Mouse (Mus musculus) MEL (cell line): Measurements from ENCODE around the gene Tmem234. TPM values are rescaled to one million over a fixed set of nuclear protein-coding genes. Genes with fewer than 3 reads are reported as not detected.

Source experiments
- DNase-seq: peaks from one replicate; pipeline ENCODE4 v3.0.0; 2011; ENCODE audit warnings: low read depth, low spot score
- H3K27ac ChIP-seq: 2 replicates; pipeline ENCODE4 v1.5.1; 2012; ENCODE audit warnings: low read depth, mild to moderate bottlenecking, control low read depth, low read length, moderate library complexity; ENCODE audit not compliant: control insufficient read depth
- H3K27me3 ChIP-seq, 2 experiments: fragments of 150-350 bp in 1 of 2; sonication (generic) in 1 of 2; 2 replicates each; pipeline ENCODE4 v1.6.1; 2012; ENCODE audit warnings: low read length in 2 of 2, mild to moderate bottlenecking in 2 of 2, improper control_type of control experiment in 1 of 2, moderate library complexity in 1 of 2; ENCODE audit not compliant: insufficient read depth in 2 of 2, control insufficient read depth in 1 of 2
- H3K36me3 ChIP-seq, 2 experiments: 2 replicates each; pipeline ENCODE4 v1.6.1; 2012 to 2014; ENCODE audit warnings: low read length in 2 of 2, improper control_type of control experiment in 1 of 2, inconsistent platforms in 1 of 2, mild to moderate bottlenecking in 1 of 2; ENCODE audit not compliant: insufficient read depth in 2 of 2, control insufficient read depth in 1 of 2
- H3K4me1 ChIP-seq, 2 experiments: fragments of 150-350 bp in 1 of 2; sonication (generic) in 1 of 2; 2 replicates each; pipeline ENCODE4 v1.6.1; 2012; ENCODE audit warnings: low read length in 2 of 2, improper control_type of control experiment in 1 of 2, mild to moderate bottlenecking in 1 of 2; ENCODE audit not compliant: insufficient read depth in 2 of 2, control insufficient read depth in 1 of 2
- H3K4me3 ChIP-seq, 2 experiments: fragments of 150-350 bp in 1 of 2; sonication (generic) in 1 of 2; 2 replicates each; pipeline ENCODE4 v1.5.1; 2012; ENCODE audit warnings: low read depth in 2 of 2, low read length in 2 of 2, mild to moderate bottlenecking in 2 of 2, moderate library complexity in 2 of 2, control low read depth in 1 of 2, improper control_type of control experiment in 1 of 2; ENCODE audit not compliant: control insufficient read depth in 1 of 2, insufficient read depth in 1 of 2
- H3K79me2 ChIP-seq: 2 replicates; pipeline ENCODE4 v1.6.1; 2012; ENCODE audit warnings: mild to moderate bottlenecking, low read length, moderate library complexity; ENCODE audit not compliant: control insufficient read depth, poor library complexity, insufficient read depth
- H3K9ac ChIP-seq: 2 replicates; pipeline ENCODE4 v1.6.1; 2012; ENCODE audit warnings: low read depth, mild to moderate bottlenecking, control low read depth, low read length, moderate library complexity; ENCODE audit not compliant: control insufficient read depth, poor library complexity, severe bottlenecking
- H3K9me3 ChIP-seq: fragments of 150-350 bp; sonication (generic); replicated peaks from 2 replicates; pipeline ENCODE4 v1.6.1; 2012; ENCODE audit warnings: mild to moderate bottlenecking, low read length, improper control_type of control experiment, moderate library complexity; ENCODE audit not compliant: insufficient read depth
- BHLHE40 ChIP-seq: IDR thresholded peaks from 2 replicates; pipeline ENCODE4 v1.6.1; 2012; ENCODE audit warnings: low read depth, mild to moderate bottlenecking, inconsistent platforms, low read length, improper control_type of control experiment, borderline replicate concordance
- CHD2 ChIP-seq: IDR thresholded peaks from 2 replicates; pipeline ENCODE4 v1.6.1; 2011; ENCODE audit warnings: low read length, improper control_type of control experiment
- E2F4 ChIP-seq: IDR thresholded peaks from 2 replicates; pipeline ENCODE4 v1.6.1; 2011; ENCODE audit warnings: low read depth, low read length, improper control_type of control experiment, borderline replicate concordance
- EP300 ChIP-seq, 2 experiments: IDR thresholded peaks; 2 replicates each; pipeline ENCODE4 v1.6.1; 2011; ENCODE audit warnings: improper control_type of control experiment in 2 of 2, low read length in 2 of 2, low read depth in 1 of 2, mild to moderate bottlenecking in 1 of 2
- ETS1 ChIP-seq: IDR thresholded peaks from 2 replicates; pipeline ENCODE4 v1.6.1; 2012; ENCODE audit warnings: low read depth, mild to moderate bottlenecking, inconsistent platforms, low read length, improper control_type of control experiment, moderate library complexity
- GABPA ChIP-seq: IDR thresholded peaks from 2 replicates; pipeline ENCODE4 v1.6.1; 2012; ENCODE audit warnings: low read depth, mild to moderate bottlenecking, inconsistent platforms, low read length, improper control_type of control experiment, moderate library complexity
- HCFC1 ChIP-seq: IDR thresholded peaks from 2 replicates; pipeline ENCODE4 v1.6.1; 2012; ENCODE audit warnings: low read depth, mild to moderate bottlenecking, inconsistent platforms, low read length, improper control_type of control experiment, moderate library complexity
- JUND ChIP-seq: IDR thresholded peaks from 2 replicates; pipeline ENCODE4 v1.6.1; 2011; ENCODE audit warnings: low read depth, mild to moderate bottlenecking, improper control_type of control experiment, low read length
- KAT2A ChIP-seq: conservative IDR thresholded peaks from 2 replicates; pipeline ENCODE4 v1.6.1; 2012; ENCODE audit warnings: low read depth, low read length, improper control_type of control experiment, inconsistent platforms
- MAFK ChIP-seq: IDR thresholded peaks from 2 replicates; pipeline ENCODE4 v1.6.1; 2011; ENCODE audit warnings: low read depth, mild to moderate bottlenecking, low read length, improper control_type of control experiment, borderline replicate concordance
- MAX ChIP-seq: IDR thresholded peaks from 2 replicates; pipeline ENCODE4 v1.6.1; 2011; ENCODE audit warnings: low read length, improper control_type of control experiment
- MXI1 ChIP-seq: IDR thresholded peaks from 2 replicates; pipeline ENCODE4 v1.6.1; 2011; ENCODE audit warnings: mild to moderate bottlenecking, low read depth, low read length, improper control_type of control experiment
- MYC ChIP-seq: IDR thresholded peaks from 2 replicates; pipeline ENCODE4 v1.6.1; 2011; ENCODE audit warnings: low read depth, mild to moderate bottlenecking, low read length, improper control_type of control experiment, moderate library complexity
- NELFE ChIP-seq: IDR thresholded peaks from 2 replicates; pipeline ENCODE4 v1.6.1; 2011; ENCODE audit warnings: low read depth, low read length, improper control_type of control experiment
- NRF1 ChIP-seq: IDR thresholded peaks from 2 replicates; pipeline ENCODE4 v1.6.1; 2014; ENCODE audit warnings: low read depth, mild to moderate bottlenecking, inconsistent platforms, low read length, improper control_type of control experiment, moderate library complexity; ENCODE audit not compliant: poor library complexity, insufficient read depth, severe bottlenecking
- POLR2AphosphoS2 ChIP-seq: IDR thresholded peaks from 2 replicates; pipeline ENCODE4 v1.6.1; 2011; ENCODE audit warnings: low read length, improper control_type of control experiment
- POLR2AphosphoS5 ChIP-seq: IDR thresholded peaks from 2 replicates; pipeline ENCODE4 v1.6.1; 2012; ENCODE audit warnings: low read depth, borderline replicate concordance, mild to moderate bottlenecking, inconsistent platforms, low read length, moderate library complexity, mixed read lengths
- SIN3A ChIP-seq: IDR thresholded peaks from 2 replicates; pipeline ENCODE4 v1.6.1; 2012; ENCODE audit warnings: low read length, improper control_type of control experiment, inconsistent platforms
- SMC3 ChIP-seq: IDR thresholded peaks from 2 replicates; pipeline ENCODE4 v1.6.1; 2011; ENCODE audit warnings: low read depth, low read length, improper control_type of control experiment
- TAL1 ChIP-seq: IDR thresholded peaks from 2 replicates; pipeline ENCODE4 v1.6.1; 2012; ENCODE audit warnings: mild to moderate bottlenecking, inconsistent platforms, low read length, moderate library complexity, mixed read lengths
- TBP ChIP-seq: IDR thresholded peaks from 2 replicates; pipeline ENCODE4 v1.8.0; 2011; ENCODE audit warnings: low read depth, low read length, improper control_type of control experiment
- ZMIZ1 ChIP-seq: IDR thresholded peaks from 2 replicates; pipeline ENCODE4 v1.6.1; 2012; ENCODE audit warnings: low read depth, mild to moderate bottlenecking, inconsistent platforms, low read length, improper control_type of control experiment, moderate library complexity
- ZNF384 ChIP-seq: IDR thresholded peaks from 2 replicates; pipeline ENCODE4 v1.6.1; 2012; ENCODE audit warnings: low read depth, mild to moderate bottlenecking, inconsistent platforms, low read length, improper control_type of control experiment
- polyA plus RNA-seq, 2 experiments: library from polyadenylated mRNA; stranded (reverse) in 1 of 2; unstranded in 1 of 2; fragments of >175 nt in 1 of 2; fragments of >200 nt in 1 of 2; gene quantifications; 2 replicates each; pipeline versions ENCODE4 v1.2.1 to v1.2.4; 2012; ENCODE audit warnings: low replicate concordance in 2 of 2, low read depth in 1 of 2; ENCODE audit not compliant: insufficient read length in 2 of 2, insufficient read depth in 1 of 2, missing spikeins in 1 of 2
- total RNA-seq: library from RNA; depleted of rRNA; stranded (reverse); fragments of 300-350 nt; gene quantifications from 2 replicates; pipeline ENCODE4 v1.2.3, GENCODE M21; 2012

Gene Tmem234
- total and polyA plus RNA-seq, 3 experiments, result 148 to 220 TPM; not detected in 1

- TF ChIP-seq E2F4 (no peak), JUND (no peak), POLR2AphosphoS2 (no peak), MAX (peak; percentile 40; the same call in 1 of the 2 replicates), TBP (0 out of 2 replicates have a peak, but pooled peaks have one; percentile 19), ZMIZ1 (no peak; the same call in 1 of the 2 replicates), ETS1 (no peak), POLR2AphosphoS5 (no peak), MYC (no peak), TAL1 (no peak), GABPA (no peak), KAT2A (peak; percentile 60; the same call in 1 of the 2 replicates), EP300 (IDR thresholded peaks at IDR 0.05; ENCODE audit: low read depth in 1 of 2, low read length in 2 of 2) (no peak), CHD2 (peak; percentile 10; the same call in 1 of the 2 replicates), BHLHE40 (no peak), NELFE (peak; percentile 35; the same call in 1 of the 2 replicates), SMC3 (no peak), MAFK (no peak), NRF1 (no peak)
- TF ChIP-seq, all 39 proteins: peak for 12
Observed at GRCm38 (mm10) chr4:129624281-129625028, 24.0 kb downstream of the Tmem234 start (continued).

GRCm38 (mm10) chr4:129625029-129625370 lies 24.5 kb downstream of the Tmem234 start:
- Histone ChIP-seq H3K27me3 (no peaks in the 10 kb centered on the region), H3K4me1 (peaks cover 3 to 17% of the 10 kb centered on the region in 2 experiments; a peak in 3 of 4 replicates), H3K27ac (peak overlapping the region; percentile 48), H3K4me3 (peak overlapping the region in 1 of 2 experiments; percentile 38; a peak in 1 of 4 replicates), H3K36me3 (peaks cover 0 to 9% of the 10 kb centered on the region in 2 experiments), H3K9me3 (no peaks in the 10 kb centered on the region), H3K9ac (peak overlapping the region; percentile 38), H3K79me2 (no peaks in the 10 kb centered on the region; the same call in 1 of the 2 replicates)
- peak; percentile 78 for DNase-seq
- TF ChIP-seq ZNF384 (no peak), MXI1 (peak; percentile 23; the same call in 1 of the 2 replicates), ZMIZ1 (0 out of 2 replicates have a peak, but pooled peaks have one; percentile 45), HCFC1 (0 out of 2 replicates have a peak, but pooled peaks have one; percentile 34), NRF1 (peak; percentile 73), POLR2AphosphoS2 (0 out of 2 replicates have a peak, but pooled peaks have one; percentile 39), SIN3A (peak; percentile 23; the same call in 1 of the 2 replicates), MAFK (no peak)
- TF ChIP-seq, all 39 proteins: peak for 6
